Mouse (Mus musculus): ENCODE results near the gene Dgkd.
A peak's percentile ranks its signal among the peaks of the same experiment; 100 is the strongest.

Gene Dgkd

GRCm38 (mm10) chr1:87849278-87849677, 3.8 kb upstream of the Dgkd start:
- DNase-seq = no peak

DNA sequence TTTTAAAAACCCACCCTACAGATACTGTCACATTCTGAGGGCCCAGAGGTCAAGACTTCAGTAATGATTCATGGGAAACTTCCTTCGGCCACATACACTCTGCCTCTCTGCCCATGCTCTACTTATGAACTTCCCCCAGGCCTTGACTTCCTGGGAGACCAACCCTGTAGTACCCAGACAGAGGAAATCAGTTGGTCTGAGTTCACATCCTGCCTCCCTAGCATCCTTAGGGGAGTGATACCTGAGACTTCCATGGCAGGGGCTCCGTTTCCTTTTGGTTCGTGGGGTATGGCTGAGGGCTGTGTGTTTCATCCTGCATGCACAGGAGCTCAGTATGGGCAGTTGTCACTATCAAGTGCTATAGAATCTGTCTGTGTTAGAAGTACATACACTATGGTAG, 1.7 kb upstream of the Dgkd start:
- DNase-seq = no peak

- DNase-seq = no peak
Observed at GRCm38 (mm10) chr1:87852081-87852790, 851 bp upstream of the Dgkd start.

DNA sequence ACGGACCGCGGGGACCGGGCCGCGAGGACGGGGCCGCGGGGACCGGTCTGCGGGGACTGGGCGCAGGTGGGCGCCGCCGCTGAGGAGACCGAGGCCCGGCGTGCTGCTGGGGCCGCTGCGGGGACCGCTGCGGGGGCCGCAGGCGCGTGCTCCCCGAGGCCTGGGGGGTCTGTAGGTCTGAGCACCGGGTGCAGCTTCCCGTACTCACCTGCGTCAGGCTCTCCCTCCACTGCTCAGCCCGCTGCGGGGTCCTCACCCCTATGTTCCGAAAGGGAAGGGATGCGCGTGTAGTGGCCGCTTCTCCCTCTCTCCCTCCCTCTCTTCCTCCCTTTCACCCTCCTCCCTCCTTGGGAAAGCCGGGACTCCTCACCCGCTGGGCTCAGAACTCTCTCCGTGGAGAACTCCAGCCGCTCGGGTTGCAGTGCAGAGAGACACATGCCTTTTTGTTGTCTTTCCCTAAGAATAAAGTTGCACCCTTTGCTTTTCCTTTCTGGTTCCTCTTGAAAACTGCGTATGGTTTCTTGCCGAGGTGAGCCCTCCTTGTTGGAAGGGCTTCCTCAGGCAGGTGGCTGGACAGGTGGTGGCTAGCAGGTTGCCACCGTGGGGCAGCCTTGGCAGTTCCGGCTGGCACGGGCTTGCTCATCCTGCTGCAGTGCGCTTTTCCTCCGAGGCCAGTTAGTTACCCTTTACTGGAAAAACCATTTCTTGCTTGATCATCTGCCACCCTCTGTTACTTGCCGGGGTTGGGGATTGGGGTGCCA, 694 bp downstream of the Dgkd start:
- DNase-seq = peak; percentile 30

DNA sequence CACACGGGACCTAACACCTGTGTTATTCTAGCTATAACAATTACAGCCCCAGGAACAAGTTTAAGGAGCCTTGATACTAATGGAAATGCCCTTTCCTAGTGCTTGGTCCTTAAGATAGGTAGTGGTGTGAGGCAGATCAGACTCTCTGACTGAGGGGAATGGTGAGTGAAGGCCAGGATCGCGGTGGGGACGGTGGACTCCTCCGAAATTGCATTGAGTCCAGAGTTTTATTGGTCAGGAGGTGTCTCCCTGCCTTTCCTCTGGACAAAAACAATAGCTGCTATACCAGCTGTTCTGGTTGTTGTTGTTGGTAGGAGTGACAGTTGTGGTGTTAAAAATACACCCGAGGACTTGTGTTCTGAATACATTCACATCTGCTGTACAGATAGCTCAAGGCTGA, 1.3 kb downstream of the Dgkd start:
- no peak for DNase-seq

DNA sequence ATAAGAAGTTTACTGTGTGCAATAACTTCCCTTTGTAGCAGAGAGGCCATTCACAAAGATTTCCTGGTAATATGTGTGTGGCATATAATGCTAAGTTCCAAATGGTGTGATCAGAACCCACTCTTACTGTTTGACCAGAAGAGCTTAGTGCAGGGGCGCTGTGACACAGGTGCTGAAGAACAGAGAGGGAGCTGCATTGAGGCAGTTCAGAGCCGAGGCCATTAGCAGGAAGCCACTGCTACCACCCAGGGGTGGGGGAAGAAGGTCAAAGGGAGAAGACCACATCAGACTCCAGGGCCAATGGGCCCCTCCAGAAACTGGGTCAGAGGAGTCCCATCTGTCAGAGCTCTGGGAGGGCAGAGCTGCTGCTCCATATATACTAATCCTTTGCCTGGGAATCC, 1.8 kb downstream of the Dgkd start:
- DNase-seq = no peak

DNA sequence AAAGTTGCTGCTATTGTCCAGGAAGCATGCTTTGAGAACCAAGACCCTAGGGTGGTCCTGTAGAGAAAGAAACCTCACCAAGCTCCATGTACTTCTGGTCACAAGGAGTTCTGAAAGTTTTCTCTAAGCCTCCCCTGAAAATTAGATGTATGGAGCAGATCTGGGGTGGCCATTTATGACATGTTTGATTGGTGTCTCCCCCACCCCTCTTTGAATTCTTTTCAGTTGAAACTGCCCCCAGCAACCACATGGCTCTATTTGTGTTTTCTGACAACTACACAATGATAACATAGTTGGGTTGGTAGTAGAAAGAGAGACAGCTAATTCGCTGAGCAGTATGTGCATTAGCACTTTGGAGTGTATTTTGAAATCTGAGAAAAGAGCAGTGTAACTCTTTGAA, 2.4 kb downstream of the Dgkd start:
- no peak for DNase-seq

DNA sequence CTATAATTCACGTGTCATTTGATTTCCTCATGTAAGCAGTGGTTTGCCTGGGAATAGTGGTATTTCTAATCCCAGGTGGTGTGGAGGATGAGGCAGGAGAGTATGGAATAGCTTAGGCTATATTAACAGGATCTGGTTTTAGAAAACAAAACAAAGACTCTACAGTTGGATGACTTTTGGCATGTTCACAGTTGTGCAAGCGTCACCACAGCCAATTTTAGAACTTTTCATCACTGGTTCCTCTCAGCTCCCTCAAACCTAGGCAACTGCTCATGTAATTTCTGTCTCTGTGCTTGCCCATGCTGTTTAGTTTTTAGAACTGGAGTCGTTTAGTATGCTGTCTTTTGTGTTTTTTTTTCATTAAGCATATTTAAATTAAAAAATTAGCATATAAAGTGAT, 3.7 kb downstream of the Dgkd start:
- DNase-seq = peak; percentile 48

GRCm38 (mm10) chr1:87858031-87858430, 4.9 kb downstream of the Dgkd start:
- DNase-seq = no peak

DNA sequence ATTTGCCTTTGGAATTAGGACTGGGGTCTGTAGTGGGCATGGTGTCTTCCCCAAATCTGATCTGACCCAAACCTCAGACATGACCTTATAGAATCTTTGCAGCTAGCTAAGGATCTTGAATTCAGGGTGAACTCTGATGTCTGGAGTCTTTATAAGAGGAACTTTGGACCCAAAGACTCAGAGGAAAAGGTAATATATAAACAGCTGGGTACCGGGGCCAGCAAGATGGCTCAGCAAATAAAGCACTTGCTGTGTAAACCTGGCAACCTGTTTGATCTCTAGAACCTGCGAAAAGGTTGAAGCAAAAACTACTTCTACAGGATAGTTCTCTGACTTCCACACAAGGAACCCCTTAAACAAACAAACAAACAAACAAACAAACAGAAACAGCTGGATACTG, 5.4 kb downstream of the Dgkd start:
- no peak for DNase-seq

- DNase-seq = no peak
Observed at GRCm38 (mm10) chr1:87863602-87864001, 10.5 kb downstream of the Dgkd start.

- no peak for DNase-seq
Observed at GRCm38 (mm10) chr1:87864889-87865288, 11.8 kb downstream of the Dgkd start.

GRCm38 (mm10) chr1:87866672-87867071, 13.6 kb downstream of the Dgkd start:
- DNase-seq = no peak

GRCm38 (mm10) chr1:87871546-87871945, 18.5 kb downstream of the Dgkd start:
- DNase-seq = no peak

GRCm38 (mm10) chr1:87873081-87873480, 20.0 kb downstream of the Dgkd start:
- no peak for DNase-seq

DNA sequence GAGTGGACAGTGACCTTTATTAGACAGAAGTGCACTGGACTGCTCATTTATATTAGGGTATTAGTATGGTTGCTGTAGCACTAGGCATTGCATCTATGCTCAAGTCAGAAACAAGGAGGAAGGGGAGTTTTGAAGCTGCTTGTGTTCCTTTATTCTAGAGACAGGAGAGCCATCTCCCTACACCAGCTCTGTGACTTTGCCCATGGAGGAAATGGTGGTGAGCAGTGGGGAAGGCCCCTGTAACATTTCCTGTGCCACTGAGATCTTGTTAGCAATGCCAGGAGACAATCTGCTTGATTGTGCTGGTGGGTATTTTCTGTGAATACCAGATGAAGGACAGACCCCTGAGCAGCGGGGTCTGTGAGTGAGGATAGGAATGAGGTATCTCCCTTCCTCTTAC, 23.0 kb downstream of the Dgkd start:
- no peak for DNase-seq

DNA sequence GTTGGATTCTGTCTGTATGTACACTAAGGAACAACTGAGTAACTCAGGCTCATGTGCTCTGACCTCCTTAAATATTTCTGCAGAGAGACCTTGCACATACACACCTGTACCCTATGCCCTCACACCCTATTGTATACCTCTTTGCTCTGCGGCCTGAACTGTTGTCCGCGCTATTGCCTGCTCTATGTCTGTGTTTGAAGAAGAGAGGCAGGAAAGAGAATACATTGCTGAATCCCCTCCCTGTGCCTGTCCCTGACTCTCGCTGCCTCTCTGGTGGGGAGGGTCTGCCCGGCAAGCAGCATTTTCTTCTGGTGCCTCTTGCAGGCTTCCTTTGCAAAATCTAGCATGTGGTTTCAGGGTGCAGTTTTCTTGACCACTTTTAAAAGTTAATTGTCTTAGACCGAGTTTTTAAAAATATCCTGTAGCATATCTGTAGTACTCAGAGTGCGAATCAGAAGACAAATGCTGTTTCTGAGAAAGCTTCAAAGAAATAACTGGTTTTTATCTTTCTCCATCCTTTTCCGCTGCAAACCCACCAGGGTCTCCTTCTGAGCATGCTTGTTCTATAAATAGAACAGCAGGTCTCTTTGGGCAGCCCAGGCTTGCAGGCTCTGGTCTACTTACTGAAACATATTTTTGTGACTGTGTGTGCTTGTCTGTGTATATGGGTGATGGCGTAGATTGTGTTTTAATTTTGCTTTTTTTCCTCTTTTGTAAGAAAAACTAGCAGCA, 24.6 kb downstream of the Dgkd start:
- no peak for DNase-seq

DNA sequence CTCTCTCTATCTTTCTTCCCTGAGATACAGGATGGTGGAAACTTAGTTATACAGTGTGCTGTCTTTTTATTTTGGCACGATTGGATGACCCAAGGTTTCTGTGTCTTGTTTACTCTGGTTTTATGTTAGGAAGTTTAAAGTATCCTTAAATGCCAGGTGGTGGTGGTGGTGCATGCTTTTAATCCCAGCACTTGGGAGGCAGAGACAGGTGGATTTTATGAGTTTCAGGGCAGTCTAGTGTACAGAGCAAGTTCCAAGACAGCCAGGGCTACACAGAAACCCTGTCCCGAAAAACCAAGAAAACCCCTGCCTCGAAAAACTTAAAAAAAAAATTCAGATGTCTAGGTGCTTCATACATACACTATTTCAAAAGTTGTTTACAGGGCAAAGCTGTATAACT, 25.9 kb downstream of the Dgkd start:
- no peak for DNase-seq

DNA sequence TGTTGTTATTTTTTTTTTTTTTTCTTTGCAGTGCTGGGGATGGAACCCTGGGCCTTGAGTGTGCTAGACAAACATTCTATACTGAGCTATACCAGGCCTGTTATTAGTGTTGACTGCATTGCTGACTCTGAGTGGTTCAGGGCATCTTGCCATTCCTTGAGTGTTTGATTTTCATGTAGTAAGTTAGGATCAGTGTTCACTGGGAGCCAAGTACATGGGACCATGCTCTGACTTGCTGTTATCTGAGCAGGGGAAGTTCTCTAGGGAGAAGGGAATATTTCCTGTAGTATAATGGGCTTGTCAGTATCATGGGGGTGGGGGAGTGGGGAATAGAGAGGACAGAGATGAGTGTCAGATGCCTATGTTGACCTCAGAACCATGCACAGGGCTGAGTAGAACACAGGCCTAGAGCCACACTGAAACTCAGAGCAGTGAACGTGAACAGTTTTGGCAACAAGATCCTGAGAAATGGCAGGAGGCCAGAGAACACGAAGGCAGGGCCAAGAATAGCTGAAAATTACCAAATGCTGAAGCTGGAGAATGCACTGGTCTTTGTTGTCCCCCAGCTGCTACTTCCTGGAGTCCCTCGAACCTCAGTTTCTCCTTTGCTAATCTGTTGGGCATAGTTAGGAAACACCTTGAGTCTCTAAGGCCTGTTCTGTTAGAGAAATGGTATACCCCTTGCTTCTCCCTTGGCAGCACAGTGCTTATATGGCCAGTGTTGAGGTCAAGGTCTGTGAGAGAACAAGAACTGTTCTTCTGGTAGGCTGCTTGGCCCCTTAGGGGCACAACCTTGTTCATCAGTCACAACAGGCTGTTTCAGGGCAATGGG, 26.6 kb downstream of the Dgkd start:
- DNase-seq = peak; percentile 74

DNA sequence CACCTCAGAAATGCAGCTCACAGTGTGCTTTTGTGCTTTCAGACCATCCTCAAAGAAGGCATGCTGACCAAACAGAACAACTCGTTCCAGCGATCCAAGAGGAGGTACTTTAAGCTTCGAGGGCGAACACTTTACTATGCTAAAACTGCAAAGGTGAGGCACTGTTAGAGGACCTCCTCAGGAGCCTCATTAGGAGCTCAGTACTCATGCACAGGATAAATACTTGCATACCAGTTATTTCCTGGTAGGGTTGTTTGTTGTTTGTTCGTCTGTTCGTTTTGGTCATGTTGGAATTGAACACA, 27.2 kb downstream of the Dgkd start:
- no peak for DNase-seq

- no peak for DNase-seq
Observed at GRCm38 (mm10) chr1:87880856-87881255, 27.8 kb downstream of the Dgkd start.

GRCm38 (mm10) chr1:87881726-87882125, 28.6 kb downstream of the Dgkd start:
- no peak for DNase-seq

- DNase-seq = no peak
Observed at GRCm38 (mm10) chr1:87882554-87882953, 29.5 kb downstream of the Dgkd start.
